Mouse (Mus musculus) small intestine, adult 2 months (tissue): ENCODE measurements around the gene Ski.

Source experiments
- CTCF ChIP-seq: fragments of 200-500 bp; IDR thresholded peaks from 2 replicates; pipeline ENCODE4 v1.5.1; 2012; ENCODE audit warnings: low read depth, mild to moderate bottlenecking, control low read depth, inconsistent platforms, low read length, moderate library complexity, mixed read lengths; ENCODE audit not compliant: insufficient replicate concordance, insufficient read length; ENCODE audit errors: extremely low read depth
- POLR2A ChIP-seq: fragments of 200-500 bp; IDR thresholded peaks from 2 replicates; pipeline ENCODE4 v1.6.1; 2012; ENCODE audit warnings: low read depth, mild to moderate bottlenecking, control low read depth, inconsistent platforms, low read length, moderate library complexity

DNA sequence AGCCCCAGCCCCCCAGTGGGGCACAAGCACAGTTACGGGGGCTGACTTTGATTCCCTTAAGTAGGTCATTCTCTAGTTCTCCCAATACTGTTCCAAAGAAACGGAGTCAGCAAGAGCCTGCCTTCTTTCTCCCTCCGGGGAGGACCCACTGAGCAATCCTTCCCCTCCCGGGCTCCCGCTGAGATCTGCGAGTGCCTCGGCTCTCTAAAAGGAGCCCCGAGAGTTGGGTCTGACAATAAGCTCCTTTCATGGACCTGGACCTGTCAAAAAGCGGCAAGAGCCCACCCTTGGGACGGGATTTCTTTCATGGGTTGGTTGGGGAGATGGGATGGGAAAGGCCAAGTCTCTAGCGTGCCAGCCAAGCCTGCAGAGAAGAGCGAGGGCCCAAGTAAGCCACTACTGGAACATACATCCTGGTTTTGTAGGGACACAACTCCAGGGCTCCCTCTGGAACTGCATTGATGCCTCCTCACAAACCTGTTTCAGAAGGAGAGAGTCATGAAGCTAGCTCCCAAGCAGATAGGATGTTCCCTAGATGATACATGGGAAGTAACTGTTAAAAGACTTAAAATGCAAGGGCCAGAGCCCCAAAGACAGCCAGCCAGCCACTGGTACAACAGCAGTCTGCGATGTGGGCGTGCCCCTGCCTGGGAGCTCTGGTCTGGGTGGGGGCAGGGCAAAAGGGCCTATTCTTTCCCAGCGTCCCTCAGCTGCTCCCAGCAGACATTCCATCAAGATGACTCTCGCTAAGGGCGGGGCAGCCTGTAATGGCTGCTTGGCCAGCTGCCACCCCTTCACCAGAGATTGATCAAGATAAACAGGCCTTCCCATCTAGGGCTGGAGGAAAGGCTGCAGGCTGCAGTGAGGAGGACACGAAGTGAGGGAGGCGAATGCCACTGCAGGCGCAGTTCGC lies 49.2 kb downstream of the Ski start:
- no peak for TF ChIP-seq CTCF
- no peak for TF ChIP-seq POLR2A
